Comparison of ENCODE assay signal across 14 mouse cellular contexts in genomic region chr15:19129316-19129715, GRCm38 (mm10).
"Had no signal": no experiment of that assay in that cellular context is flagged by ENCODE, and none has a peak within 500 bp of the region (broad histone marks: within the 10 kb centered on the region; RNA-seq: fewer than 3 reads in every experiment).

No protein-coding gene starts in this region.

- DNase-seq: gastrocnemius, postnatal 14 days; gastrocnemius, postnatal 36 days; heart, adult 11 months; heart, adult 2 months; heart, postnatal 14 days; heart, postnatal 36 days; kidney, adult 11 months; kidney, adult 2 months; kidney, adult 9 months; kidney, postnatal 14 days; kidney, postnatal 36 days; layer of hippocampus, adult 9-11 months; layer of hippocampus, postnatal 36 days; left cerebral cortex, postnatal 4 days had no signal
